Mouse (Mus musculus): ENCODE measurements at regions not wholly inside any gene's neighbourhood (a gene's known extent, or its start where the extent isn't known, plus 50 kb on each side); places are given as distances from the start of the nearest gene placed in this dataset.

DNA sequence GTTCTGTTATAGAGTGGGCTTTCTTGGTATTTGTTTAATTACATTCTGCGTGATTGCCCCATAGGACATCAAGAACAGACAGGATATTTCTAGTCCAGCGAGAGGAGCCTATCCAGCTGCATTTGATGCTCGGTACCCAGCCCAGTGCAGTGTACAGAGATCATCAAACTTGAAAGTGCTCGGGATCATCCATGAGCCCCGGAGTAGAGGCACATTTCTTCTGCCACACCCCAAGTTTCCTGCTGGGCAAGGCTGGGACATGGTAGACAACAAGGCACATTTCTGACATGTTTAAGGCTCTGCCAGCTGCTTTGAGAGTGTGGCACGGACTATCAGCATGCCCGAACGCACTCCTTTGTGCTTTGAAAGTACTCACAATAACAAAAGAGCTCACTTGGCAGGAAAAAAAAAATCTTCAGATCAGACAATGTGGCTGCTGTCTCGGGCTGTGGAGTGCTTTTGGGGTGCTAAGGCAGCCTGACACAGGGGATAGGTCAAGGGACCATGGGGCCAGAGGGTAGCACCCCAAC, 607.2 kb downstream of the Zfp706 start:
- ATAC-seq (ENCODE audit: insufficient read depth) = no peak
- 71% methylated on average over 9 of the region's 9 CpGs for WGBS (ENCODE audit: insufficient replicate concordance)
- Histone ChIP-seq H3K27ac (replicated peaks) (no peak overlapping the region), H3K4me1 (replicated peaks) (peaks cover 12% of the 10 kb centered on the region), H3K36me3 (replicated peaks) (no peaks in the 10 kb centered on the region), H3K4me2 (no peak overlapping the region), H3K27me3 (peaks cover 33% of the 10 kb centered on the region), H3K9me3 (replicated peaks) (no peaks in the 10 kb centered on the region), H3K4me3 (replicated peaks) (no peak overlapping the region), H3K9ac (no peak overlapping the region)

DNA sequence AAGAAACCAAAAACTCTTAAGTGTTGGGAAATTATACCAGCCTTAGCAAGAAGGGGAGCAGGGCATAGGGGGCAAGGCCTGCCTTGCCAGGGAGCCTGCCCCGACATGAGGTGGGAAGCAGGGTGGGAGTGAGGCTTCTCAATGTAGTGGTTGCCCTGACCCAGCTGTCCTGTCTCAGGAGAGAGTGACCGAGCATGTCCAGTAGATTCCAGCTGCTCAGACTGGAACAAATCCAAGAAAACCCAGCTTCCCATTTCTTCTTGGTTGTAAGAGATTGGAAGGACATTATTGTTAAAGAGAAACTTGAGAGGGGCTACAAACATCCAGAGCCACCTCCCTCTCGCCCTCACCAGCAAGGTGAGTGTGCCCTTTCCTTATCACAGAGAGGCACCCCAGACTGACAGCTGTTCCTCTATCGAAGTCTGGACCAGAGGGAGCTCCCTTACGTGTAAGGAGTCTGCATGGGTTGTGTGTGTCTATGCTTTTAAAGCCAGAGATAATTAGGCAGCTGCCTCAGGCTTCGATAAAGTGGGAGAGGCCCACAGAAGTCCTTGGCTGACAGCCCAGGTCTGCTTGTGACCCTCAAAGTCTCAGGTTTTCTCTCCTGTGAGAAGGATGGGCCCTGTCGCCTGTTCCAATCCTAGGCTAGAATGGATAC, 608.1 kb downstream of the Zfp706 start:
- H3K9ac ChIP-seq = no peak overlapping the region
- H3K27me3 ChIP-seq = peaks cover 34% of the 10 kb centered on the region
- H3K4me2 ChIP-seq = no peak overlapping the region
- H3K27ac ChIP-seq (replicated peaks) = no peak overlapping the region
- peak; percentile 62 for ATAC-seq (ENCODE audit: insufficient read depth)
- H3K36me3 ChIP-seq (replicated peaks) = no peaks in the 10 kb centered on the region
- no peak overlapping the region for H3K4me3 ChIP-seq (replicated peaks)
- no peaks in the 10 kb centered on the region for H3K9me3 ChIP-seq (replicated peaks)
- H3K4me1 ChIP-seq (replicated peaks) = peaks cover 13% of the 10 kb centered on the region
- 46% methylated on average over 7 of the region's 7 CpGs for WGBS (ENCODE audit: insufficient replicate concordance)

DNA sequence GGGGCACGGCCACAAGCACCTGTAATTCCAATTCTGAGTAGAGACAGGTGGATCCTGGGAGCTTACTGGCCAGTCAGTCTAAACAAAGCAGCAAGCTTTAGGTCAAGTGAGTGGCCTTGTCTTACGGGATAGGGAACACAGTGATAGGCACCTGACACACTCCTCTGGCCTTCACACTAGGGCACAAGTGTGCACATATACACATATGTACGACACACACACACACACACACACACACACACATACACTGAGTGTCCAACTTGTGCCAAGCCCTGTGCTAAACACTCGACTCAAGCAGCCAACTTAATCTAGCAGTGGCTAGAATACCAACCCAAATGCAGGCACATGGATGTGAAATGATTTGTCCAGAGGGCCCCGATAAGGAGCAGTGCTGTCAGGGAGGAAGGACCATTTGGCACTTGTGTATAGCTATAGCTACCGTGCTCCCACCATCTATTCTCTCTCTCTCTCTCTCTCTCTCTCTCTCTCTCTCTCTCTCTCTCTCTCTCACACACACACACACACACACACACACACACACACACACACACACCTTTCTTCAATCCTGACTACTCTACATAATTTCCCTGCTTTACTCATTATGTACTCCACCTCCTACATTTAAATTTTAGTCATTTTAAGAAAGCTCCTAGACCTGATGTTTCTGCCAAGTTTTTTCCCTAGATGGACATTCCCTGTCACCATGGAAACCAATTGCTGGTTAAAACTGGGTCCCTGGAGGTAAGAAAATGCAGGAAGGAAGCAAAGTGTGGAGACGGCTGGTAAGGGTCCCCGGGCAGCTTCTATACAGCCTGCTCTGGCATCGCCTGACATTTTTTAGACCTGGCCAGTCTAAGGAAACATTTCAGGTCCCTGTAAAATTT, 609.2 kb downstream of the Zfp706 start:
- ATAC-seq (ENCODE audit: insufficient read depth) = no peak
- H3K4me3 ChIP-seq (replicated peaks) = no peak overlapping the region
- peaks cover 32% of the 10 kb centered on the region for H3K27me3 ChIP-seq
- no peaks in the 10 kb centered on the region for H3K9me3 ChIP-seq (replicated peaks)
- 59% methylated on average over 9 of the region's 9 CpGs for WGBS (ENCODE audit: insufficient replicate concordance)
- H3K4me1 ChIP-seq (replicated peaks) = peaks cover 13% of the 10 kb centered on the region
- H3K27ac ChIP-seq (replicated peaks) = no peak overlapping the region
- H3K4me2 ChIP-seq = no peak overlapping the region
- no peak overlapping the region for H3K9ac ChIP-seq
- H3K36me3 ChIP-seq (replicated peaks) = no peaks in the 10 kb centered on the region

DNA sequence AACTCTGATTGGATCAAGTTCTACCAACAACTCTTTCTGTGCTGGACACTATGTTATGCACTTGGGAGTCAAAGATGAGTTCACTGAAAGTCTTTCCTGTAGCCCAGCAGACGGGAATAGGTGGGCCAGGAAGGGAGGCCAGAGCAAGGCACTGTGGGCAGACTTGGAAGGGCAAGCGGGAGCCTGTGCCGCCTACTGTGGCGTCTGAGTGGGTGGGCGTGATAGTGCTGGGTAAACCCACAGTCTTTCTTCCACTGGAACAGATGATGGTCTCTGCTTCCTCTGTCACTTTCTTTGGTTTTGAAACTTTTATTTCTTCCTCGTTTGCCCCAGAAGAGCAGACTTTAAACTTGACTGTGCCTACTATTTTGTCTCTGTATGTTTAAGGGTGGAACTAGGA, 610.8 kb downstream of the Zfp706 start:
- Histone ChIP-seq H3K4me1 (replicated peaks) (peaks cover 13% of the 10 kb centered on the region), H3K27me3 (peaks cover 20% of the 10 kb centered on the region), H3K4me3 (replicated peaks) (no peak overlapping the region), H3K9me3 (replicated peaks) (no peaks in the 10 kb centered on the region), H3K9ac (no peak overlapping the region), H3K27ac (replicated peaks) (no peak overlapping the region), H3K36me3 (replicated peaks) (no peaks in the 10 kb centered on the region), H3K4me2 (no peak overlapping the region)
- WGBS (ENCODE audit: insufficient replicate concordance) = 56% methylated on average over 6 of the region's 6 CpGs
- no peak for ATAC-seq (ENCODE audit: insufficient read depth)

DNA sequence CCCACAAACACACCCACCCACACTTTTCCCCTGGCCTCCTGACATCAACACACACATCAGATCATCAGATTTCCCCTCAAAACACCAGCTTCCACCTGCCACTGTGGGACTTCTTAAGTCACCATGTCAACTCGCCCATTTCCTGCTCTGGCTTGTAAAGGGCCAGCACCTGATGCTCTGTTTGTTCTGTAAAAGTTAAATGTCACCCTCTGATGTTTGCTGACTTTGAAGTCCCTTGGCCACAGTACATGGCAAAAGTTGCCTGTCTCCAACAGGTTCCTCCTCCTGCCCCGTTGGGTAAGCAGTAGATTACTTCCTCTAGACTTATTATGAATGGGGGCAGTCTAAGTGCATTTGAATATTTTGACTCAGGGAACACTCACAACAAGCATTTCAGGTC, 611.3 kb downstream of the Zfp706 start:
- 13% methylated on average over 2 of the region's 2 CpGs for WGBS (ENCODE audit: insufficient replicate concordance)
- Histone ChIP-seq H3K27me3 (peaks cover 20% of the 10 kb centered on the region), H3K9me3 (replicated peaks) (no peaks in the 10 kb centered on the region), H3K36me3 (replicated peaks) (no peaks in the 10 kb centered on the region), H3K4me3 (replicated peaks) (no peak overlapping the region), H3K4me1 (replicated peaks) (peaks cover 13% of the 10 kb centered on the region), H3K9ac (no peak overlapping the region), H3K4me2 (no peak overlapping the region), H3K27ac (replicated peaks) (no peak overlapping the region)
- no peak for ATAC-seq (ENCODE audit: insufficient read depth)

DNA sequence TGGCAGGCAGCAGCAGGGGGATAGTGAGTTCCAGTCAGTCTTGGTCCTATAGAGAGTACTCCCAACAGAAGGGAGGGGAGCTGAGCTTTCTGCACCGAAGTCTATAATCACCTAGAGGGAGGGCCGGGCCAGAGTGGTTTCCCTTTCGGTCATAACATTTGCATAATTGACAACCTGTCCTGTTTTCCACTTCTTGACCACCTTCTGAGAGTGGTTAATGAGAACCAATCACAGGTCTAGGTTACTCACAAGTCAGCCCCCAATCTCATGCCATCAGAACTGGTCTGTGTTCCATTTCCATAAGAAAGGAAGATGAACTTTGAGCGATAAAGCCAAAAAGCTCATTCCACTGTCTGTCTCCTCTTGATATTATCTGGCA, 611.9 kb downstream of the Zfp706 start:
- H3K4me1 ChIP-seq (replicated peaks) = peaks cover 13% of the 10 kb centered on the region
- ATAC-seq (ENCODE audit: insufficient read depth) = no peak
- H3K27me3 ChIP-seq = peaks cover 16% of the 10 kb centered on the region
- WGBS (ENCODE audit: insufficient replicate concordance) = 54% methylated on average over 4 of the region's 4 CpGs
- no peak overlapping the region for H3K27ac ChIP-seq (replicated peaks)
- H3K4me2 ChIP-seq = no peak overlapping the region
- H3K9ac ChIP-seq = no peak overlapping the region
- H3K36me3 ChIP-seq (replicated peaks) = no peaks in the 10 kb centered on the region
- no peak overlapping the region for H3K4me3 ChIP-seq (replicated peaks)
- H3K9me3 ChIP-seq (replicated peaks) = no peaks in the 10 kb centered on the region

DNA sequence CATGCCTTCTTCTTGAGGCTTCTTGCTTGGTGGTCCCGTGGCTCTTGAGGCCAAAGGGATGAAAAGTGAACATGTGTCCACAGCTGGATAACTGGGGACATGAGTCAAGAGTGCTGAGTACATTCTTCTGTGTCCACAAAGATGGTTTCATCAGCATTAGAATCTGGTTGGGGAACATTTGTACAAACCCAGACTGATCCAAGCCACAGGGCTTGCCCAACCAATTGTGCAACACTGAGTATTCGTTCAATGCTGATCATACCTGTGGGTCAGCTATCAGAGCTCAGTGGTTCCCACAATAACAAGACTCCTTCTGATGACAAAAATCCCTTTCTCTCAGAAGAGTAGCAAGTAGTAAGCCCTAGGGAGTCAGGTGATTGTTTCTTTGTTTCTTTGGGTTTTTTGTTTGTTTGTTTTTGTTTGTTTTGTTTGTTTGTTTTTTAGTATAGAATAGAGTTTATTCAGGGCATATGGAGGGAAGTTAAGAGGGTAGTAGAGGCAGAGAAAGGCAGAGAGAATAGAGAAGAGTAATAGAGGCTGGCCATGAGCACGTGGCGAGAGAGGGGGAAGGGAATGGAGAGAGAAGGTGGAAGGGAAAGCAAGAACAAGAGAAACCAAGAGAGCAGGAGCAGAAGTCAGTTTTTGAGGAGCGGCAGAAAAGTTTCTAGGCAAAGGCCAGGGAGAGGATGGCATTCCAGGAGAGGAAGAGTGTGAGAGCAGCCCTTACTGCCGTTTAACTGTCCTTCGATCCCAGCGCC, 612.5 kb downstream of the Zfp706 start:
- H3K4me2 ChIP-seq = no peak overlapping the region
- no peak overlapping the region for H3K4me3 ChIP-seq (replicated peaks)
- no peak for ATAC-seq (ENCODE audit: insufficient read depth)
- H3K9me3 ChIP-seq (replicated peaks) = no peaks in the 10 kb centered on the region
- H3K27me3 ChIP-seq = peaks cover 16% of the 10 kb centered on the region
- H3K4me1 ChIP-seq (replicated peaks) = peaks cover 13% of the 10 kb centered on the region
- H3K9ac ChIP-seq = no peak overlapping the region
- WGBS (ENCODE audit: insufficient replicate concordance) = 60% methylated on average over 8 of the region's 8 CpGs
- no peaks in the 10 kb centered on the region for H3K36me3 ChIP-seq (replicated peaks)
- no peak overlapping the region for H3K27ac ChIP-seq (replicated peaks)

DNA sequence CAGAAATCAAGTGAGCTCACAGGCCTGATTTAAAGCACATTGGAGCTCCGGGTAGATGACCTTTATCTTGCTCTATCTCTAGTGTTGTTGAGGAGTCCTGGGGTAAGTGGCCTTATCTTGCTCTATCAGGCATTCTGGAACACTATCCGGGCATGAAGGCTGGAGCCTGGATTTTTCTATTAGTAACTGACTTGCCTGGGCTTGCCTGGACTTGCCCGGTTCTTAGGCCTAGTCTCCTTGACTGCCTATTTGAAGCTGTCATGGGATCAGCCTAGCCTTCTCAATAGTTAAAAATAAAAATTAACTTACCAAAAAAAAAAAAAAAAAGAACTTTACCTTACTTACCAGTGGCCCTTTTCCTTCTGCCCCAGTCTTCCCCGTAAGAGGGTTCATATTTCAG, 617.8 kb downstream of the Zfp706 start:
- no peak for ATAC-seq (ENCODE audit: insufficient read depth)
- Histone ChIP-seq H3K27me3 (peaks cover 4% of the 10 kb centered on the region; the same call in 1 of the 2 replicates), H3K4me2 (no peak overlapping the region), H3K36me3 (replicated peaks) (no peaks in the 10 kb centered on the region), H3K9ac (no peak overlapping the region), H3K4me1 (replicated peaks) (no peaks in the 10 kb centered on the region), H3K27ac (replicated peaks) (no peak overlapping the region), H3K4me3 (replicated peaks) (no peak overlapping the region), H3K9me3 (replicated peaks) (no peaks in the 10 kb centered on the region)
- 42% methylated on average over 4 of the region's 4 CpGs for WGBS (ENCODE audit: insufficient replicate concordance)

DNA sequence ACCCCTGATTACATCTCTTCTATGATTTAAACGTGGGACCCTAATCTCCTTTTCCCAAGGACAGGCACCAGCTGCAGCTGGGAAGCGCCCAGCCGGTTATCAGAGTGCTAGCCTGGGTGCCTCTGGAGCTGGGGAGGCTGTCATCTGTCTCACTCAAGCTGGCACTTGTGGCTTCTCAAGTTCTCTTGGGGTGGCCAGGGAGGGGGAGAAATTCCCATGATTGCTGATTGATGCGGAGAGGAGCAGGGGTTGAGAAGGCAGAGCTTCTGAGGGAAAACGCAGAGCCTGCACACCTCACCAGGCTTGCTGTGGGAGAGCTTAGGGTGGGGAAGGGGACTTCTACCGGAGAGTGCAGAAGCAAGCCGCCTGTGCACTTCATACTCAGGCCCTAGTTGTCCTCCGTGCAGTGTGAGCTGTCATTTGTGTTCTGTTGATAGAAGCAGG, 626.3 kb downstream of the Zfp706 start:
- Histone ChIP-seq H3K4me2 (peak overlapping the region; percentile 67), H3K27ac (replicated peaks) (peak overlapping the region; percentile 45; the same call in 1 of the 2 replicates), H3K9me3 (replicated peaks) (no peaks in the 10 kb centered on the region), H3K36me3 (replicated peaks) (no peaks in the 10 kb centered on the region), H3K27me3 (peaks cover 72% of the 10 kb centered on the region), H3K4me3 (replicated peaks) (peak overlapping the region; percentile 41), H3K9ac (peak overlapping the region; percentile 51), H3K4me1 (replicated peaks) (peaks cover 18% of the 10 kb centered on the region)
- peak; percentile 85 for ATAC-seq (ENCODE audit: insufficient read depth)
- WGBS (ENCODE audit: insufficient replicate concordance) = 5% methylated on average over 8 of the region's 8 CpGs

DNA sequence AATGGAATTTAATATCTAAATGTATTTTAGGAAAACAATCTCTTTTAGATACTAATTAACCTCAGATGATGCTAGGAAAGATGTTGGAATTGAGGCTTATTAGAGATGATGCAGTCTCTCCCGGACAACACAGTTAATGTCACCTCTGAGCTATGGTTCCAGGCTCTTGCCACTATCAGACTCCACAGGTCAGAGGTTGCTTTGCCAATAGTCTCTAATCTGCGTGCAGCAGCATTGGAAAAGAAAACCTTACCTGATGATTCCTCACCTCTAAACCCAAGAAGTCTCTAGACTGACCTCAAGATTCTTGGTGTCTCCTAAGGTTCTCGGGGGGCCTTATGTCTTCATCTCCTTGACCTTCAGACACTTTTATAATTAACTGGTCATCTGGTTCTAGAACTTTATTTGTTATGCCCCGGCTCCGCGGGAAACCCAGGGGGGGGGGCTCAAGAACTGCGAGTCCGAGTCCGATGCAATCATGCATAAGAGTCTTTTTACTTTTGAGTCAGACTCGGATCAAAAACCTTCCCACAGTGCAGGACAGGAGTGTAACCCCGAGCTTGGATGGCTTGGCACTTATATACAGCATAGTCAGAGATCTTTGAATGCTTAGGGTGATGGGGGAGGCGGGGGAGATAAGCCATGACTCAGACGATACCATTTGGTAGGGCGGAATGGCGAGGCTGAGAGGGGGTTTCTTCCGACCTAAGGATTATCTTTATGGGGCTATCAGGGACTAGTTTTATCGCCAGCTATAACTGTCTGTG, 626.9 kb downstream of the Zfp706 start:
- ATAC-seq (ENCODE audit: insufficient read depth) = peak; percentile 85
- Histone ChIP-seq H3K27ac (replicated peaks) (peak overlapping the region; percentile 45; the same call in 1 of the 2 replicates), H3K9ac (peak overlapping the region; percentile 51), H3K4me1 (replicated peaks) (peaks cover 24% of the 10 kb centered on the region), H3K4me3 (replicated peaks) (peak overlapping the region; percentile 41), H3K36me3 (replicated peaks) (no peaks in the 10 kb centered on the region), H3K4me2 (peak overlapping the region; percentile 67), H3K27me3 (peaks cover 76% of the 10 kb centered on the region), H3K9me3 (replicated peaks) (no peaks in the 10 kb centered on the region)
- 8% methylated on average over 17 of the region's 17 CpGs for WGBS (ENCODE audit: insufficient replicate concordance)
